Mouse (Mus musculus): ENCODE data around the gene Csnk2a2. TPM values are rescaled to one million over a fixed set of nuclear protein-coding genes. Genes with fewer than 3 reads are reported as not detected.

Csnk2a2 gene
- polyA plus RNA-seq, 1 experiment: 37.6 TPM

- H3K4me1 ChIP-seq (ENCODE audit: control insufficient read depth, insufficient read depth, low read length): no peaks in the 10 kb centered on the region
- TF ChIP-seq POLR2A (IDR thresholded peaks at IDR 0.05; ENCODE audit: borderline replicate concordance, insufficient read depth, low read length) (no peak), CTCF (IDR thresholded peaks at IDR 0.05; ENCODE audit: borderline replicate concordance, insufficient read depth, low read depth, low read length) (no peak)
These were observed 80.3 kb downstream of the Csnk2a2 start for GRCm38 (mm10) chr8:95409518-95409917.

DNA sequence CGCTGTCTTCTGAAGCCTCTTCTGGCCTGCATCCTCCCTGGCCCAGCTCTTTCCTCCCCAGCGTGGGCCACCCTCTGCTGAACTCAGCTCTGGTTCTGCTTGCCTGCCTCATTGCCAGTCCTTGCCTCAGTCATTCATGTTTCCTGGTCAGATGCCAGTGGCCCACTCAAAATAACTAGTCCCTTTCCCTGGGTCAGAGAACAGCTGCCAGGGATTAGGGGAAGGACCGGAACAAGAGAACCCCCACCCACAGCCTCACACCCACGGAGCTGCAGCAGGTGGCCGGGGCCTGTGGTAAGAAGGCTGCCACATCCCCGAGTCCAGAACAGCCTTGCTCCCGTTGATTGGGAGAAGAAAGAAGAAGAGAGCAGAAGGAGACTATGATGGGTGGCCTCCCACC lies 88.7 kb downstream of the Csnk2a2 start:
- TF ChIP-seq POLR2A (IDR thresholded peaks at IDR 0.05; ENCODE audit: borderline replicate concordance, insufficient read depth, low read length): no peak
- H3K27me3 ChIP-seq (ENCODE audit: control insufficient read depth, insufficient read depth, low read length): no peaks in the 10 kb centered on the region
- no peaks in the 10 kb centered on the region for H3K4me1 ChIP-seq (ENCODE audit: control insufficient read depth, insufficient read depth, low read length)
- no peak overlapping the region for H3K4me3 ChIP-seq (replicated peaks; ENCODE audit: insufficient read depth, low read depth, low read length)
- WGBS: 21% methylated on average over 7 of the region's 7 CpGs
- no peak for DNase-seq
- H3K27ac ChIP-seq (ENCODE audit: insufficient read depth, low read length): no peak overlapping the region

More at GRCm38 (mm10) chr8:95409518-95409917, 80.3 kb downstream of the Csnk2a2 start:
- 55% methylated on average over 5 of the region's 5 CpGs for WGBS
- no peak for DNase-seq
- Histone ChIP-seq H3K4me3 (replicated peaks; ENCODE audit: insufficient read depth, low read depth, low read length) (no peak overlapping the region), H3K27me3 (ENCODE audit: control insufficient read depth, insufficient read depth, low read length) (no peaks in the 10 kb centered on the region), H3K27ac (ENCODE audit: insufficient read depth, low read length) (no peak overlapping the region)

DNA sequence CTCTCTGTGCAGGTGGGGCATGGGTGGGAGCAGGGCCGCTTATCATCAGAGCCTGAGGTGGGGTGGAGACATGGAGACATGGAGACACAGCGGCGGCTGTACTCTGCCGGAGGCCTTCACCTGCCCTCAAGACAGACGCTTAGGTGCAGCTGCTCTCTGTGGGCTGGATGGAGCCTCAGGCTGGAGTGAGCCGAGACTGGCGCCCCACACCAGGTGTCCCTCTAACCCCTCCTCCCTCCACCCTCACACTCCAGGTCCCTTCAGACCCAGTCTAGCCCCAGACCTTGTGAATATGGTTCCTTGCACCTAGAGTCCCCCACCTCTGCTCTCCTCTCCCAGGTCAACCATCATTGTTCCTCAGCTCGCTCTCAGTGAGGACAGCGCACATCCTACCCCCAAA lies 90.7 kb downstream of the Csnk2a2 start:
- 84% methylated on average over 9 of the region's 9 CpGs for WGBS
- no peak for DNase-seq
- H3K4me3 ChIP-seq (replicated peaks; ENCODE audit: insufficient read depth, low read depth, low read length): no peak overlapping the region
- no peaks in the 10 kb centered on the region for H3K27me3 ChIP-seq (ENCODE audit: control insufficient read depth, insufficient read depth, low read length)
- H3K27ac ChIP-seq (ENCODE audit: insufficient read depth, low read length): no peak overlapping the region
- TF ChIP-seq POLR2A (IDR thresholded peaks at IDR 0.05; ENCODE audit: borderline replicate concordance, insufficient read depth, low read length): no peak
- no peak for TF ChIP-seq CTCF (IDR thresholded peaks at IDR 0.05; ENCODE audit: borderline replicate concordance, insufficient read depth, low read depth, low read length)
- H3K4me1 ChIP-seq (ENCODE audit: control insufficient read depth, insufficient read depth, low read length): no peaks in the 10 kb centered on the region

DNA sequence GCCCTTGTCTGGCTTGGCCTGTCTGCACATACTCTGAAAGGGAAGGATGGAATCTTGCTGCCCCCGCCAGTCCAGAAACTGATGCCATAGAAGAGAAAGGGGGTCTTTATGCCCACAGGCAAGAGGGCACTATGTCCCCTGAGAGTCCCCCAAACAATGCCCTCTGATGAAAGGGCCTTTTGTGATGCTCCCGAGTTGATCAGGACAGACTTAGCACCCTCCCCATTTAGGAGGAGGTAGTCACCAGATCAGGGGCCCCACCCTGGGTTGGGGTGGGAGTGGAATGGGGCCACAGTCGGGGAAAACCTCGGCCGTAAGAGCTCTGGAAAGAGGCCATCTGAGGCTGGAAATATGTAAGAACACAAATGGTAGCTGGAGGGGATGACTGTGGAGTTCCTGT lies 92.6 kb downstream of the Csnk2a2 start:
- no peak overlapping the region for H3K4me3 ChIP-seq (replicated peaks; ENCODE audit: insufficient read depth, low read depth, low read length)
- H3K27ac ChIP-seq (ENCODE audit: insufficient read depth, low read length): no peak overlapping the region
- no peaks in the 10 kb centered on the region for H3K27me3 ChIP-seq (ENCODE audit: control insufficient read depth, insufficient read depth, low read length)
- TF ChIP-seq CTCF (IDR thresholded peaks at IDR 0.05; ENCODE audit: borderline replicate concordance, insufficient read depth, low read depth, low read length) (no peak), POLR2A (IDR thresholded peaks at IDR 0.05; ENCODE audit: borderline replicate concordance, insufficient read depth, low read length) (no peak)
- no peaks in the 10 kb centered on the region for H3K4me1 ChIP-seq (ENCODE audit: control insufficient read depth, insufficient read depth, low read length)
- 37% methylated on average over 5 of the region's 5 CpGs for WGBS
- DNase-seq: no peak

GRCm38 (mm10) chr8:95396752-95397151 lies 93.1 kb downstream of the Csnk2a2 start:
- H3K4me1 ChIP-seq (ENCODE audit: control insufficient read depth, insufficient read depth, low read length): no peaks in the 10 kb centered on the region
- H3K27ac ChIP-seq (ENCODE audit: insufficient read depth, low read length): no peak overlapping the region
- no peaks in the 10 kb centered on the region for H3K27me3 ChIP-seq (ENCODE audit: control insufficient read depth, insufficient read depth, low read length)
- TF ChIP-seq POLR2A (IDR thresholded peaks at IDR 0.05; ENCODE audit: borderline replicate concordance, insufficient read depth, low read length) (no peak), CTCF (IDR thresholded peaks at IDR 0.05; ENCODE audit: borderline replicate concordance, insufficient read depth, low read depth, low read length) (no peak)
- WGBS: 80% methylated on average over 11 of the region's 11 CpGs
- no peak for DNase-seq
- H3K4me3 ChIP-seq (replicated peaks; ENCODE audit: insufficient read depth, low read depth, low read length): no peak overlapping the region

Other genes starting within 250 kb of the Csnk2a2 start
- gene Cngb1, start 183.5 kb downstream of the Csnk2a2 start, polyA plus RNA-seq (2012; rRNA removed): 0.41 and 0.54 TPM in 2 replicates
- gene Tepp, start 179.5 kb downstream of the Csnk2a2 start, polyA plus RNA-seq (2012; rRNA removed): 0.18 and 0.89 TPM in 2 replicates
- gene Zfp319, start 158.1 kb downstream of the Csnk2a2 start, polyA plus RNA-seq (2012; rRNA removed): 11.0 and 11.6 TPM in 2 replicates
- 12.4 and 14.2 TPM in 2 replicates for gene Usb1, start 157.8 kb downstream of the Csnk2a2 start, polyA plus RNA-seq (2012; rRNA removed)
- gene Mmp15, start 137.8 kb downstream of the Csnk2a2 start, polyA plus RNA-seq (2012; rRNA removed): 10.6 and 12.1 TPM in 2 replicates
- gene Cfap20, start 55.2 kb downstream of the Csnk2a2 start, polyA plus RNA-seq (2012; rRNA removed): 76.0 and 76.1 TPM in 2 replicates
- gene Ccdc113, start 44.0 kb upstream of the Csnk2a2 start, polyA plus RNA-seq (2012; rRNA removed): 1.1 and 1.2 TPM in 2 replicates
- not detected in 2 replicates for gene Prss54, start 86.3 kb upstream of the Csnk2a2 start, polyA plus RNA-seq (2012; rRNA removed)
- gene Gins3, start 143.4 kb upstream of the Csnk2a2 start, polyA plus RNA-seq (2012; rRNA removed): 3.0 and 3.2 TPM in 2 replicates
- gene Ndrg4, start 186.9 kb upstream of the Csnk2a2 start, polyA plus RNA-seq (2012; rRNA removed): 1,847 and 1,940 TPM in 2 replicates
- gene Setd6, start 225.8 kb upstream of the Csnk2a2 start, polyA plus RNA-seq (2012; rRNA removed): 26.7 and 27.8 TPM in 2 replicates